Mouse (Mus musculus) cerebellum, postnatal 4 days (tissue): Measurements from ENCODE around the gene Pde4d.

Source experiments
- DNase-seq, 2 experiments: peaks; one replicate each; pipeline ENCODE4 v3.0.0; 2022; ENCODE audit warnings: low spot score in 2 of 2, mixed read lengths in 1 of 2

The Pde4d gene

DNA sequence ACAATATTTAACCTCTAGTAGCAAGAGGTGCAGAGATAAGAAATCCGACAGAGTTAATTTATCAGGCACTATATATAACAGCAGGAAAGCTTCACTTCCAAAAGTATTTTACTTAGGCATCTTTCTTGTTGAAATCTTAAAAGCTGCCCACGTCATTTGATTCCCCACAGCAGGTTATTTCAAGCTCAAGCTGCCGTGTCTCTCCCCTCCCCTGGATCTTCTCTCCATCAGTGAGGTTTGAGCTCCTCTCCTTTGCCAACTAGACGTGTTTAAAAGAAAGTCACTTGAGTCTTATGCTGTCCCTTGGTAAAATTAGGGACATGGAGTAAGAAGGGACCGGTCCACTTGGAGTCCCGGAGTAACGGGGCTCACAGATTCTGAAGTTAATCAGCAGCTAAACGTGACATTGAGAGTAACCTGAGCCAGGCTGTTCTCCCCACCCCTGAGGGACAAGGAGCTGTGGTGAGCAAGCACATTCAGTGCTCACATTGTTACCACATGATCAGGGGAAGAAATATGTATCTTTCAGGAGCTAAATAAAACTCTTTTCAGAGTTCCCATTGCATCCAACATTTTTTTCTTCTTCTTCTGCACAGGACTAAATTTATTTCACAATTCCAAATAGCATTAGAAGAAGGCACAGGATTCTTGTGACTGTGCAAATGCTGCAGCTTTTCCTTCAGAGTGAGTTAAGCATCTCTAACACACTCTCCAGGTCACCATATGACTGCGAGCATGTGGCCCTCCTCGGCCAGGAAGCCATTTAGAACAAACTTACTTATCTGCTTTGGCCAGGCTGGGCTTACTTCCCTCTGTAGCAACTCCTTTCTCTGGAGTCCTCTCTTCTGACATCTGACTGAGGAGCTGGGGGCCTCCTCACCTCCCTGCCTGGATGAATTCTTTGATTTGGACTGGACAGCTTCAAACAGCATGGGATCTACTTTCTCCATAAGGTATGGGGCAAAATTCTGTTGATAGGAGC is at the start of gene Pde4d:
Pde4d (plus strand) TSS at position 833 of the 982 bp plus-strand sequence.
- no peak for DNase-seq

DNA sequence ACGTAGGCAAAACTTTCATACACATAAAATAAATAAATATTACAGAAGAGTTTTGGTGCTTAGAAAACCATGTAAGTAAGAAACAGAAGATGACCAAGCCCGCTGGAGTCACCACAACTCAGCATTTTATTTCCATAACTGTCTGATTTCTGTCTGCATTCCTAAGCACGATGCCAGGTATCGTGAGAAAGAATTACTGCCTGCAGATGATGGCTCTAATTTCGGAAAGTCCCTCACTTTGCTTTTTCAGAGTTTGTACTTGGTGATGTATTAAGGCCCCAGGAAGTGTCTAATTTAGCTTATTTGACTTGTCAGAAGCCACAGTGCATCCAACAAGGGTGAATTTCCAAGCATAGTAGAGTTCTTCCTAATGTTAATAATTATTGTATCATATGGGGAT is 46.6 kb upstream of the Pde4d start:
- DNase-seq = no peak

DNA sequence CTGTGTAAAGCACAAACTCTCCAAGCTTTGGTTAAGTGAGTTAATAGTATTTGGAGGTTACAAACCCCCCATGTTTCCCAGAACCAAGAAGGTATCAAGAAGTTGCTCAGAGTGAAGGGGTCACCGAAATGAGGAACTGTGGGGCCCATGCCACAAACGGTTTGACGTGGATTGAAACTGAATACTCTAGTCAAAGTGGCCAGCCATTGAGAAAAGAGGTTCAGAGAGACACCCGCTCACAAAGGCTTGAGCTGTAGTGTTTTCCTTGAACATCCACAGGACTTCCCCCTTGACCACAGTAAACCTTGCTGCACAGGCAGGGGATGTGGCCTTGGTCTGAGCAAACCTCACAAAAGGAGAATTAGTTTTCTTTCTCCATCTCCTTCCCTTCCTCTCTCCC is 45.4 kb upstream of the Pde4d start:
- no peak for DNase-seq

DNA sequence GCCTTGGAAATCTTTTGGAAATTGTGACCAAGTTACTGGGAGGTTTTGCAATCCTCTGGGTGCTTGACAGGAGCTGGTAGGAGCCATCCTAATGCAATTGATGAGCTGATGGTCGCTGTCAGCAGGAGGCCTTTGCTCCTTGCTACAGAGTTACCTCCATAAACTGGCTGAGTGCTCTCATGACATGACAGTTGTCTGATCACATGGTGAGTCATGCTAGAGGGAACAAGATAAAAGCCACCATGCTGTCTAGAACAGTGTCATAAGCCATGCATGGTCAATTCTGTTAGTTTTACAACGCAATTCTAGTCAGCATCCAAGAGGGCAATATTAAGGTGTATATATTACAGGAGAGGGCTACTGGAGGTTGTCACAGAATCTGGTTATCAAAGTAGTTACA is 34.3 kb upstream of the Pde4d start:
- no peak for DNase-seq

DNA sequence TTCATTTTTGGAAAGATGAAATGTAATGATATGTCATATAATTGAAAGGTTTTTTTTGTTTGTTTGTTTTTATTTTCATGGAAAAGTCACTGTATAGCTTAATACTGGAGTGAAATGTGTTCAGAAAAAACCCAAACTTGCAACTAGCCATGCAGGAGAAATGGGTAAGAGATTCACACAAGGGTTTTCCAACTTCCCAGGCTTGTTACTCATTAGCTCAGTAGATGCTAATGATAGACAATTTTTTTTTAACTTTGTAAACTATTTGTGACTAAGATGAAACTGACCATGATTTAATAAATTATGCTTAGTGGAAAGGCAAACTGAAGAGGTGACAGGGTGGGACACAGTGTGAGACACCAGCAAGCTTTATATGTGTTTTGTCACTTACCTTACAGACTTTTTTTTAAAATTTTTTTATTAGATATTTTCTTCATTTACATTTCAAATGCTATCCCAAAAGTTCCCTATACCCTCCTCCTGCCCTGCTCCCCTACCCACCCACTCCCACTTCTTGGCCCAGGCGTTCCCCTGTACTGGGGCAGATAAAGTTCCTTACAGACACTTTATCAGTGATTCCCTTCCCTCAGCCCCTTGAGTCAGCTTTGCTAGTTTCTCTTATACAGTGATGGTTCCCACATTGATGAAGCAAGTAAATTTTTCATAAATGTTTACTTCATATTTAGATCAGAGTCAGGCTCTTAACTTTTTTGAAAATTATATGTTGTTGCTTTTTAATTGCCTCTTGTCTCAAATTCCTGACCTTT is 30.8 kb upstream of the Pde4d start:
- no peak for DNase-seq

DNA sequence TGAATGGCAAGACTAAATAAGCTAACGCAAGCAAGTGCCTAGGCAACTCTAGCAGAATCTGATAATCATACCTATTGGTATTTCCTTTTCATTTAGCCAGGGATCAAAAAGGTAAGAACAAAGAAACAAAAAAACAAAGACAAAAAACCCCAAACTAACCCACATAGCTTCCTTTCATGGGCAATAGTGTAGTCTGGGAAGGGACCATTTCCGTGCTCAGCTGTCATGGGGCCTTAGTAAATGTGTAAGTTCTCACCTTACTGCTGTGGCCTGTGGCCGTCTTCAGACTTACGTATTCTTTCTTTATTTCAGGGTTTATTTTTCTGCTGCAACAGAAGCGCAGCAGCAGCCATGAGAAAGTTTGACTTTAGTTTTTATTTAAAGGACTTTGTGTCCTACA is 23.4 kb upstream of the Pde4d start:
- DNase-seq = no peak

DNA sequence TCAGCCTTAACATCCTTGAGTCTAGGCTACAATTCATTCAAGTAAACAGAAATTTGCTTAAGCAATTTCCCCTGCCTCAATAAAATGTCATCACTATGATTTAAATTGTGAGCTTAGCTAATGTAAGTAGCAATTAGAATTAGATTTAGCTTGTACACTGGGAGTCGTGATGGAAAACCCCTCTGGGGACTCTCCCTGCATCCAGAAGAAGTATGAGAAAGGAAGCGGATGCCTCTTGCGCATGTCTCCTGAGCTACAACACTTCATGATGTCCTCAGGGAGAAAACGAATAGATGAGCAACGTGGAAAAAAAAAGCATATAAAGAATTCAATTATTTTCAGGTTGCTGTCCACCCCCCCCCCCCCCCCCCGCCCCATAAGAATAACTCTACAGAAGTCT is 20.9 kb upstream of the Pde4d start:
- no peak for DNase-seq

DNA sequence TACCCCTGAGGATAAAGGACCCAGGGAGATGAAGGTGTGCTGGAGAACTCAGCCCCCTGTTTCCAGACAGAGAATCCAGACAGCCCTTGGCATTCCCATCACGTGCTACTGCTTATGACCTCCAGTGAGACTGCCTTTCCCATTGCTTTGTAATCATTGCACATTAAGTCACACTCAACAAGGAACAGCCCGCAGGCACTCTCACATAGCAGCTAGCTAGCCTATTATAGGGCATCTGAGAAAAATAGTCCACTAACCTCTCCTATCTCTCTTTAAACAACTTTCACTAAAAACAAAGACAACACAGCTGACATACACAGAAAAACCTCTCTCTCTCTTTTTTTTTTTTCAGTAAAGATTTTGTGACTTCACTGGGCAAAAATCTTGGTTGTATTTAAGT is 20.1 kb upstream of the Pde4d start:
- no peak for DNase-seq

DNA sequence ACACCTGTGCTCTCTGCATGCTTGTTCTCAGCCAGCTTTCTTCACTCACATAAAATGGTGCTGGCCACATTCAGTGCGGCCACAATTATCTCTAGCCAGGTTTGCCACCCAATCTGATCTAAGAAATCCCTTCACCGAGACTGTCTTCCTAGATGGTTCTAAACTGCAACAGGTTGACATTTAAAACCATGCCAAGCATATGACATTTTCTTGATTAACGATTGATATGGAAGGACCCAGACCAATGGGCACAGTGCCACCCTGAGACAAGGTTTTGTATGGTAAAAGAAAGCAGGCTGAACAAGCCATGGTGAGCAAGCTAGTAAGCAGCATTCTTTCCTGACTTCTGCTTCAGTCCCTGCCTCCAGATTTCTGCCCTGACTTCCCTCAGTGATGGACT is 18.0 kb upstream of the Pde4d start:
- no peak for DNase-seq

DNA sequence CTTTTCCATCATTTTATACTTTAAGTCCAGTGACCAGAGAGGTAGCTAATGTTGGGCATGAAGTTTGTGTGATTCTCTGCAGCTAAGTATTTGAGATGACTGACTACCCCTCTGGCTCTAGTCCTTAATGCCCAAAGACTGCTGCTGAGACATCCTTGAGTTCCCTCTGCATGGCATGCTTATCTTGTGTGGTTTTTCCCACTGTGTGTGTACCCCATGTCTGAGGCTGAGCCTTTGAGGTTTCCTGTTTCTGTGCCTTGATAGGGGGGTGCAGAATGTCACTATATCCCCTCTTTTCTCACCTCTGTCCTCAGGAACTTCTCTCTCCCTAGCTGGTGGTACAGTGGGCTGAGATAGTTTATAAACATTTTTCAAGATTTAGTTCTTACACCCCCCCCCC is 14.1 kb upstream of the Pde4d start:
- no peak for DNase-seq

DNA sequence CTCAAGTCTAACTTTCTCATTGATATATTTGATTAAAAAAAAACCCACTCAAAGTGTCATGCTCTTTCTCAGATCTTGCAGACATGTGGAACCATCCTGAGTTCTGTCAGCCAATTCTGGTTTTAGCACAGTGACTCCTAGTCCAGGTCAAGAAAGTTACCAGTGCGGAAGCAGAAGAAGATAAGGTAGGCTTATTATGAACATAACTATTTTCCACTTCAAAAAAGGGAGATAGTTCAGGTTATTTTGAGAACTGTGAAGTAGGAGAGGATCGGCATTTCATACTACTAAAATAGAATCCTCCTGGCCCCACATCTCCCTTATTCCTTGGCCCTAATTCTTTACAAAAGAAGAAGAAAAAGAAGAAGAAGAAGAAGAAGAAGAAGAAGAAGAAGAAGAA is 12.3 kb upstream of the Pde4d start:
- DNase-seq = no peak

DNA sequence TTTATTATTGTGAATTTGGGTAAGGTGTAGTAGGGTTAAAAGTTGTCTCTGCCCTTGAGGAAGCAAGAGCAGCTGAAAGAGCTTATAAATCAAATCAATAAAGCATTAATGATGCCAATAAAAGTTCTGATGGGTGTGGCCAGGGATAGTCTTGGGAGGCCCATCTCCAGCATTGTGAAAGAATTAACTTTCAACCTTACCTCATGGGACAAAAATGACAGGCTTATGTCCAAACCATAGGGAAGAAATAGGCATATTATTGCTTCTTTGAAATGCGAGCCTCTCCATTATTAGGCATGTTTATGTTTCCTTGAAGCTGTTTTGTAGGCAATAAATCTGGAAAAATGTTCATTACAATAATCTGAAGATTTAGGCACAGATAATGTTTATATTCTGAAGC is 10.7 kb upstream of the Pde4d start:
- no peak for DNase-seq

DNA sequence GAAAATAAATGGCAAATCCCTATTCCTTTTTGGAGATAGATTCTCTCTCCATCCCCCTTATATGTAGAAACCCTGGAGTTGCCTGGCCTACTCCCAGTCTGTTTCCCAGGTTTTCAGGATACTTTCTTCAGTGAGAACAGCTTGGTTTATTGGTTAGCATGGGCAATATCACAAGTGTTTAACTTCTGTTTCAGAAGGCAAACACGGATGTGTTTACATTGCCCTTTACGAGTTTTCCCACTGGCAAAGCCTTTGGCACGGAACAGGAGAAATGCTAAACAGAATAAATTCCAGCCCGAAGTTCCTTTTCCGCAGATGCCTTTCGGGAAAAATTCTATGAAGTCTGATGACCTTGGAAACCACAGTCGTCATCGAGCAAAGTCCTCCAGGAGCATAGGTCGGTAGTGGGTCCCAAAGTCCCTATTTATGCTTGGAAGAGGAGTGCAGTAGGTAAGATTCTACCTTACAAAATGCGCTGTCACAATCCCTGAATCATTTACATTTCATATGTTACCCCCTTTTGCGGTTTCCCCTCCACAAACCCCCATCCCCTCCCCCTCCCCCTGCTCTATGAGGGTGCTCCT is 1.3 kb upstream of the Pde4d start:
- DNase-seq = no peak

DNA sequence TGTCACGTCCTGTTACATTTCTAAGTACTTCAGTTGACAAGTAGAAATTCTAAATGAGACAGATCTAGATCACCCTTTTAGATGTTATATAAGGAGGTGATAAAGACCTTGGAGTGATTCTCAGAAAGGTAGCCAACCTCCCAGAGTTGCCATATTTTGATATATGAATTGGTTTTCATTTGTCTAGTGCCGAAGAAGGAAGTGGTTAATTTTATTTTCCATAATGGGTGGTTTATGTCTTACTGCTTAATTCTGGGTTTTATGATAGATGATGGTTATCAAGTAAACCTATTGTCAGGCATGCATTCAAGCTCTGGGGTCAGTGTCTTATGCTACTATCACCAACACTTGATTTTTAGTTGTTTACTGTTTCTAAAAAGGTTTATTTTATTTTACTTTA is 1.4 kb downstream of the Pde4d start:
- DNase-seq = no peak

DNA sequence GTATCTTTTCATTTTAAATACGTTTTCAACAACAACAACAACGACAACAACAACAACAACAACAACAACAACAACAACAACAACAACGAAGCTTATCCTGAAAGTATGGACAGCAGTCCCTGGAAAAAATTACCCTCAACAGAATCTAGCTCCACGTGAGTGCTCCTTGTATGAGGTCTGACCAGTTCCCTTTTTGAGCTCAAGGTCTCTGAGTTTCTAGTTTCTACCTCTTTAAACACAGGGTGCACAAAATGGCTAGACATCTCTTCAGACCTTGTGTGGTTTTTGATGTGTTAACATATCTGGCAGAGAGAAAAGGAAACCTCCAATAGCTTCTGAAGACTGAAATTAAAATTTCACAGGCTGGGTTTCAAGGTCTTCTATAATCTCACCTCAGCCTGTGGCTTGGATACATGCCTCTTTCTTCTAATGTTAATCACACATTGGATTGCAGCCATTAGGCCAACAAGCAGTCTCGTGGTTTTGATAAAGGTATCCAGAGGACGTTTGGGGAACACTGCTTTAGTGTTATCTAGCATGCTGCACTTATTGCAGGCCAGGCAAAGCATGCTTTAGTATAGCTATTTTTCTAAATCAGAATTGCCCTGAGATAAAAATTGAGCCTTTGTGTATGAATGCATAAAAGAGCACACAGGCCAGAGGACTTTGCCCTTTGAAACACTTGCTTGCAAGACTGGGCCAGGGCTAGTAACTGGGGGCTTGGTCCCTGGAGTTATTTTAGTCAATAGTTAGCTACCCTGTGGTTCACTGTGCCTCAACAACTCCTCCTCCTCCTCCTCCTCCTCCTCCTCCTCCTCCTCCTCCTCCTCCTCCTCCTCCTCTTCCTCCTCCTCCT is 3.5 kb downstream of the Pde4d start:
- DNase-seq = no peak

DNA sequence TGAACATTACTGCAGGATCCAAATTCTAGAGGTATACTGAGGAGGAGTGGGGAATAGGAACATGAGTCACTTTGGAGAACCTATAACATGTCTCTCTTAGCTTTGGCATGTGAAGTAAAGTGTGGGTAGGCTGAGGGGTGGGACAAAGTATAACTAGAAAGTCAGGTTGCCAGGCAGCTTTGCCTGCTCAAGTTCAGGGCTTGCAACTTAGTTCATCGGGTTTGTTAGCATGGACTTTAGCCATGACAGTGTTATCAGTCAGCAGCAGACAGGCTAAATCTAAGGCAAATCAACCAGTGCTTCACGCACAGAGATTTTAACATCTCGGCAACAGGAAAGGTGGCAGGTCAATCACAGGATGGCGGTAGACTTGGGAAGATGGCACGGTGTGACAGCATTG is 12.8 kb downstream of the Pde4d start:
- no peak for DNase-seq

DNA sequence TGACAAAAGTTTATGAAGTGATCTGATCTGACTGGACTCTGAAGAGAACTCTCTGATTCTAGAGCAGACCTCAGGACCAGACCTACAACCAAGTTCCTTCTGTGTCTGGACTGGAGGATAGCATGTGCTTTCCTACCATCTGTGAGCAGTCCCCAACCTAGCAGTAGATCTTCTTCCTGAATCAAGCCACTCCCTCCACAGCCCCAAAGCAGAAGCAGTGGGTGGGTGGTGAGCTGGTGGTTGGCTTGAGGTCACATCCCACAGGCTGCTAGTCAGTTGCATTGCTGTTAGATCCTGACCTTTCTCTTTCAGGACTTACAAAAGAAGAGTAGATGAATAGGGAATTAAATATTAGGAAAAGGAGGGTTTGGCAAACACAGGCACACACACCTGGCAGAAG is 16.0 kb downstream of the Pde4d start:
- no peak for DNase-seq

DNA sequence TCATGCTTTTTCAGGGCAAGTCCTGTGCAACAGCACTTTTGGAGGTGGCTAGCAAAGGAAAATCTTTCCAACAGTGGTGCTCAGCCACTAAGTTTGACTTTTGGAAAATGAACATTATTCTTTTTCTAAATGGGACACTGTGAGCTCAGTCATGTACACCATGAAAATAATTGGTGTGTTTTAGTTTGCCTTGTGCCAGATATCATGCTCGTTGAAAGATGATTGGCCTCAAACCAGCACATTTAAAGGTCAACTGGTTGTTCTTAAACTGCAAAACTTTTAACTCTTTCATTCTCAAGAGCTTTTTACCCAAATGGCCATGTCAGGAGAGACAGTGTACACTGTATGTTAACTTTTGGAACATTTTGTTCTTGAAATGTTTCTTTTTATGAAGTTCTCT is 17.3 kb downstream of the Pde4d start:
- DNase-seq = no peak

DNA sequence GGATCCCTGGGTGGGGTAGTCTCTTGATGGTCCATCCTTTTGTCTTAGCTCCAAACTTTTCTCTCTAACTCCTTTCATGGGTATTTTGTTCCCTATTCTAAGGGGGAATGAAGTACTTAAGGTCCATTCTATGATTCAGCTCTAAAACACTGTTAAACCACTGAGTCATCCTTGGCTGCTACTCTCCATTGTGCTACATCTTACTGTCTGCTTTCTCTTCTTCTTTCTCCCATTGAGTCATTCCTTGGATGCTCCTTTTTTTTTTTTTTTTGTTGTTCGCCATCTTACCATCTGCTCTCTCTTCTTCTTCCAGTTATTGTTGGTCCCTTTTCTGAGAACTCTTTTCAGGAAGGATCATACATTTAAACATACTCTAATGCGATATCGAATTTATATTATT is 30.7 kb downstream of the Pde4d start:
- DNase-seq = no peak

DNA sequence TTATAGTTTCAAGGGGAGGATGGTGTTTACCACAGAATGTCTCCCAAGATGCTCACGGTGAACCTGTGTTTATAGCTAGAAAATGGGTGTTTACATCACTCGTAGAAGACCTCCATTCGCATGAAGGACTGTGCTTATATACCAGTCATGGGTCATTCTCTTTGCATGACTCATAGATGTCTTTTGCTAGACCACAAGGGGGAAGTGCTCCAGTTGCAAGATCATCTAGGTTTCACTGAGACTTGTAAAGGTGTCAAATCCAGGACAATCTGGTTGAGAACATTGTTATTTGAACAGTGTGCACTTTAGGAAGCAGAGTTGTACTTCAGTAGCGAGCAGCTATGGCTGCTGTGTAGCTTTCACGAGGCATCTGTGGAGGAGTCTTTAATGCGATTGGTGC is 35.3 kb downstream of the Pde4d start:
- DNase-seq = no peak

DNA sequence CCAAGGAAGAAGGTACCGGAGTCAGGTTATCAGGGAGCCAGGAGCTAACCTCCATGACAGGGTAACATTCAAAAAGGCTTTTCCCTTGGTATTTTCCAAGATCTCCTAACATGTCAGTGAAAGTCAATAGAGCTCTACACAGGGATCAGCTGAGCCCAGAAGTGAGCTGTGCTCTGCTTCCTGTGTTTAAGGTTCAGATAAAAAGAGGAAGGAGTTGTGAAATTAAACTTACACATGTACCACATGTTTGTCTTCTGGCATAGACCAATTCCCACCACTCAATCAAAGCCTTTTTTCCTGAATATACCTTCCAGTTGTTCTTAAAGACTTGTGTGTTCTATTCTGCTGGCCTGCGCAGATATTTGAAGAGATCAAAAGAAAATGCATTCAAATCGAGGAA is 37.3 kb downstream of the Pde4d start:
- no peak for DNase-seq

DNA sequence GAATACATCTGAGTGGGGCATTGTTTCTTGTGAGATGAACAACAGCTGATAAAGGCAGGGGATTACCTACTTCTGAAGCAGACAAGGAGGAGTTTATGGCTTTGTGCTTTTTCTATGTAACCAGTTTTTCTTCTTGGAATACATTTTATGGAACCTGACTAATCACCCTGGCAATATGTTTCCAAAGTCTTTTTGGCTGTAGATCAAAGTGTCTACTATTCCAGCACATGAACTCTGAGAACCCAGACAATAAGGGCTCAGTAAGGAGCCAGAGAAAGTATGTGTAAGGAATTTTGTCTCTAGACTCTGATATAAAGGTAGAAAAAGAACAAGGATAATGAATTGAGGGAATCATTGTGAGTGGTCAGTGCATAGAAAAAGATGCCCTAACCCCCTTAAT is 40.1 kb downstream of the Pde4d start:
- no peak for DNase-seq
